Mouse (Mus musculus) left cerebral cortex, adult 11 months (tissue): ENCODE results near the gene Tdp1.
A peak's percentile ranks its signal among the peaks of the same experiment; 100 is the strongest.

Experiments
- DNase-seq: peaks from one replicate; pipeline ENCODE4 v3.0.0; 2022; ENCODE audit warnings: low spot score

Tdp1 gene

GRCm38 (mm10) chr12:99898248-99898870 lies 14.0 kb downstream of the Tdp1 start:
- DNase-seq = no peak

DNA sequence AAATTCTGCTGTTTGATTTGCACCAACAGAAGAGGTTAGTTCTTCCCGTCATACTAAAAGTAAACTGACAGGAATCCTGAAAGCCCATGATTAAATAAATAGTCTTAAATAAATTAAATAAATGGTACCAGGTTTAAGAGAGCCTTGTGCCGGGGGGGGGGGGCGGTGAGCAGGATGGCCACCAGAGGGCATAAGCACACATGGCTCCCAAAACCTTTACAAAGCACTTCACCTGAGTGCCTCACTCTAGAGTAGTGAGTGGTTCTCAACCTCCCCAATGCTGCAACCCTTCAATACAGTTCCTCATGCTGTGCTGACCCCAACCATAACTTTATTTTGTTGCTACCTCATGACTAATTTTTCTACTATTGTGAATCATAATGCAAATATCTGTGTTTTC lies 15.7 kb downstream of the Tdp1 start:
- no peak for DNase-seq

DNA sequence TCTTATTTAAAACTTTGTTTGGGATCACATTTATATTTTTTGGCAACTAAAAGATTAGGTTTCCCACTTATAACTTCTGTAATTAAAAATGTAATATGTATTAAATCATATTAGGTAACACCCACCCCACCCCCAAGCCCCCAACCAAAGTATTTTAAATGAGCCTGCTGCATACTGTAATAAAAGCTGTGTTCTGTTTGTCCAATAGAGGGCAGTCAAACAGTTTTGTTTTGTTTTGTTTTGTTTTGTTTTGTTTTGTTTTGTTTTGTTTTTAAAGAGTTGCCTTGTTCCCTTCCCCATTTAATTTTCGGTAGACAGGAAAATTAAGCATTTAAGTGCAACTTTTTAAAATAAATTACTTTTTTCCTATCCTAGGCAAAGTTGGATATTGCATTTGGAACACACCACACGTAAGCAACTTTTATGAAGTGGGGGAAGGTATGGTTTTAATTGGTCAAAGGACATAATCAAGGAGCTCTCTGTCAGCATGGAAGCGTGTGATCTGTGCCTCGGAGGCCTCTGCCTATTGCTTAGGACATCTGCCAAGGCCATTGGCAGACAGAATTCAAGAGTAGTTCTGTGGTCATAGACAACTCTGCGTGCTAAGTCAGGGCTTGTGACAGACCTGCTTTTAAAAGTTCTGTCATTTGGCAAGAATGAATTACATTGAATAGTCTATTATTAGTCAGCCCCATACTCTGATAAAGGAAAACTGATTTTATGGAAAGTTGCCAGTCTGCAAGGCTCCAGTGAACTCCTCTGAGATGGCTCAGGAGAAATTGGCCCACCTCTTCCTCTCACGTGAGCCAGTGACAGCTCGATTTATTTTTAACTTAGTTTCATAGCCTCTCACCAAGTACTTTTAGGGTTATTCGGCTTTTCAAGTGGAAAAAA lies 17.9 kb downstream of the Tdp1 start:
- no peak for DNase-seq

DNA sequence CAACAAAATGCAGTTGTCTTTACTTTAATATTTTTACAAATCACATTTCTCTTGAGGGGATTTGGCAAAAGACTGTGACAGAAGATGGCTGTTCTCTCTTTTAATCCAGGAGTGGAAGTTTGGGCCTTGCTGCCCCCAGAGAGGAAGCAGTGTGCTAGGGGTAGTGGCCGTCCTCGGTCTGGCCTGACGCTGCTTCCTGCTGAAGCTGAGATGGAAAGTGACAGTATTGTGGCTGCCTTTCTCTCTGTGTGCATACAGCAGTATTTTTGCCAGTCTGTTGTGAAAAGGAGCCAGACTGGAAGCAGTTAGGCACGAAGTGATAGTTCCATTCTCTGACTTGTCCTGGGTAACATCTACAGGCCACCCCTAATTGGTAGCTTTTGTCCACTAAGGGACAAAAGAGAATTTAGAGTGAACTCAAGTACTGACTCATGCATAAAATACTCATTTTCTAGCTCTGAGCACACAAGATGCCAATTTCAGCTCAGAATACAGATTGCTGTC lies 18.6 kb downstream of the Tdp1 start:
- DNase-seq = no peak

DNA sequence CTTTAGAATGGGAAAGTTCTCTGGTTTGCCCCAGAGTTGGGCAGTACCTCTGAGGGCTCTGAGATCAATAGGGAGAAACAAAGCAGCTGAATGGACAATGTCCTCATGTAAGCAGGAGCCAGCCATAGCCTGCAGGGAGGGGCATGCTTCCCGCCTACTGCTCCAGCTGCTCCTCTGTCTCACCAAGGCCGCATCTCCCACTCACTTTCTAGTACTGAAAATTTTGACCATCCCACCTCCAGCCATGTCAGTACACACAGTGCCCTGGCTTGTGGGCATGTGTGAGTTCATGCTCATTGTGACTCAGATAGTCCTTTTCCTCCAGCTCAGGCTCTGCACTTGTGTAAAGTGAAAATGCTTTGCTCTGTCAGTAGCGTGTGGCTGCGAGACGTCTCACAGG lies 20.2 kb downstream of the Tdp1 start:
- no peak for DNase-seq

DNA sequence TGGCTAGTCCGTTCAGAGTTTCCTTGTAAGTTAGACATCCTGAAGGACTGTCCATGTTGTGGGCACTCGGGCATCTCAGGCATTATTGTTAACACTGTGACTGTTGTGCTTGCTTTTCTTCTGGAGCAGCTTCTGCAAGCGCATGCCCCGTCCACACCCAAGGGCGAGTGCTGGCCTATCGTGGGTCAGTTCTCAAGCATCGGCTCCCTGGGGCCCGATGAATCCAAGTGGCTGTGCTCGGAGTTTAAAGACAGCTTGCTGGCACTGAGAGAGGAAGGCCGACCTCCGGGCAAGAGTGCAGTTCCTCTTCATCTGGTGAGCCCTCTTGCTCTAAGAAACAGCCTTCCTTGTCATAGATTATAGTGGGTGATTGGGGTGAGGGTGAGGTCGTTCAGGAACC lies 27.1 kb downstream of the Tdp1 start:
- DNase-seq = no peak

DNA sequence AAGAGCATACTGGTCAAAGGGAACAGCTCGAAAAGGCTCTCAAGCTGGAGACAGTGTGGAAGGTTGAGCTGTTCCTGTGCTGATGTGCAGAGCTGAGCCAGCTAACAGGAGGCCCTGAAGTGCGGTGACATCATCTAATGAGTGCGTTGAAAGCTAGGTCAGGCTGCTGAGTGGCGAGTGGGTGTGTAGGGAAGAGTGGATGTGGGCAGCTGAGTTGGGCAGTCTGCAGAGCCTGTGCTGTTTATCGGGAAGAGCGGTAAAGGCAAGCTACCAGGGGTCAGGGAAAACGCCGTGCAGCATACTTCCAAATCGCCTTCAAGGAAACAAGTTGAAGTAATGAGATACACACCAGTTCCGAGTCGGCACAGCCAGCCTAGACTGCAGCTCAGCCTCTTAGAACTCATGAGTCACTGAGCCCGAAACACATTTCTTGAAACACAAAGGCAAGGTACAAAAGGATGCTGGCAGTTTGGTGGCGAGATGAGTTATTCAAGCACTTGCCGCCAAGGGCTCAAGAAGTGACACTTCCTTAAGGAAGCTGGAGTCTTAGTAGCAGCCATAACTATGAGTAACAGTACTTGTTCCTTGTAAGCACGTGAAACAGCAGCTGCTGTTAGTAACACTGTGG lies 33.6 kb downstream of the Tdp1 start:
- peak; percentile 45 for DNase-seq

DNA sequence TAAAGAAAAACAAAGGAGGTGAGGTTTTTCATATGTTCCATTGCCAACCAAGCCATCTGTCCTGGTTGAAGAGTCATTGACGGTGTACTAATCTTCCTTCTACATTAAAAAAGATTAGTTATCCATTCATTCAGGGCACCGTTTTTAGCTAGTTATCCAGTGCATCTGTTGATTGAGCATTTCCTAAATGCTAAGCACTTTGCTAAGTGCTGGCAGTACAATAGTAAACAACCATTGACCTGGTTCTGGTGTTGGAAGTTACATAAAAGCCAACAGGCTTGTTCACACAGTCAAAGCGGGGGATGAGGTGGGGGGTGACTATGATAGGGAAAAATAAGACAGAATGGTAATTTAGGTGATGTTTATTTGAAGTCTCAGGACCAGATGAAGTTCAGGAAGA lies 35.3 kb downstream of the Tdp1 start:
- no peak for DNase-seq

GRCm38 (mm10) chr12:99921045-99921444 lies 36.7 kb downstream of the Tdp1 start:
- no peak for DNase-seq

GRCm38 (mm10) chr12:99923131-99923606 lies 38.9 kb downstream of the Tdp1 start:
- DNase-seq = peak; percentile 27

GRCm38 (mm10) chr12:99923703-99924102 lies 39.4 kb downstream of the Tdp1 start:
- DNase-seq = no peak

DNA sequence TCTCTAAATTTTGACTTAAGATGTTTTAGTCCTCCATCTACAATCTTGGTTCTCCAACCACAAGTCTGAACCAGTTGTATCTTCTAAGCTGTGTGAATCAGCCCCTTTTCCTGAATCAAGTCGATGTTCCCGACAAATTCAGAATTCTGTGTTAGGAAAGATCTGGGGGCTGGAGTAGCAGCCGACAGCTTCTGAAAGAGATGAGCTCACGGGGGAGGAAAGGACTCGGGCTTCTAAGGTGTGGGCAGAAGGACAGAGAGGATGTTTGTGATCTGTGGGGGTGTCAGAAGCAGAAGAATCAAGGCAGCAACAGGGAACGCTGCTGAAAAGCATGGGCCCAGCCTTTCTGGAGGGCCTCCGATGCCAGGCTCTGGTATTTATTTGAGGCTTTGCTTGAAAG lies 44.0 kb downstream of the Tdp1 start:
- peak; percentile 28 for DNase-seq

- no peak for DNase-seq
Measured at GRCm38 (mm10) chr12:99929160-99929559, 44.8 kb downstream of the Tdp1 start.

DNA sequence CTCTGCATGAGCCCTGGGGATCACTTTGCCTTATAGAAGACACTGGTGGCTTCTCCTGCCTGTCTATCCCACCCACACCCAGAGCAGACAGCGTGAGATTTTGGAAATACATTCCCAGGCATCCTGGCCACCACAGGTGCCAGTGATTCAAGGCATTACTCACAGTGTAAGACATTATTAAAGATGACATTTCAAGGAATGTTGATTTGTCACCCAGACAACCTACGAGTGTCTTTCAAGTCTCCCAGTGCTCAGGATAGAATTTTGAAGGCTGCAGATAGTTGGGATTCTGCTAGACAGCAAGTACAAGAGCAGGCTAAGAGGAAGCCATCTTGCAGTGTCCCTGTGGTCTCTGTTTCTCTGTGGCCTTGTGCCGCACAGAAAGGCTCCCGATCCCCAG lies 47.9 kb downstream of the Tdp1 start:
- DNase-seq = no peak

DNA sequence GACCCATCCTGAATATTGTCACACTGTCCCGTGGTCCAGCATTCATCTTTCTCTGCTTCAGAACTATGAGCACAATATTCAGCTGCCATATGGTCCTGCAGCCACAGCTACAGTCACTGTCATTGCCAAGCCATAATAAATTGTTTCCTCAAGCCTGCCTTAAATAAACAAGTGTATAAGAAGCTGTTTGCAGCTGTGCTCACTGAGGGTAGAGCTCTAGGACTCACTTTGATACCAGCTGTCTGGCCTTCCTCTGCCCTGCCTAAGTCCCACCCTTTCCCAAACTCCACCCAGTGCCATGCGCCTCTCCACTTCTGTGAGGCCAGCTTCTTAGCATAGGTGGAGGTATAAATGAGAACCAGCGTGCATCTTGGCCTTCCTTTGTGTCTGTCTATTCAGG lies 49.3 kb downstream of the Tdp1 start:
- no peak for DNase-seq

- DNase-seq = no peak
Measured at GRCm38 (mm10) chr12:99935403-99935802, 51.1 kb downstream of the Tdp1 start.

- no peak for DNase-seq
Measured at GRCm38 (mm10) chr12:99938476-99938875, 54.2 kb downstream of the Tdp1 start.

DNA sequence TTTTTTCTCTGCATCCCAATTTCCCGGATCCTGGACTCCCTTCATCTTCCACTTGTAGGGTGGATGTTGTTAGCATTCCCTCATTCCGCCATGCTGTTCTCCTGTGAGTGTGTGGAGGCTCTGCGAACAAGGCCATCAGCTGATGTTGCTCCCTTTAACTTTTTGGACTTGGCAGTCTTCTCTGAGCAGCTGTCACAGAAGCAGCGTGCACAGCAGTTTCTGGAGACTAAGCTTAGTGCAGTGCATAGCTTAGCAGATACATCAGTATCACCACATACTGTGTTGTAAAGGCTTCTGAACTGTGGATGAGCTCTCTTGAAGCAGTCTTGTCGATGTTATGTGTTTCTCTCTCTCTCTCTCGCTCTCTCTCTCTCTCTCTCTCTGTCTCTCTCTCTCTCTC lies 54.9 kb downstream of the Tdp1 start:
- DNase-seq = no peak

DNA sequence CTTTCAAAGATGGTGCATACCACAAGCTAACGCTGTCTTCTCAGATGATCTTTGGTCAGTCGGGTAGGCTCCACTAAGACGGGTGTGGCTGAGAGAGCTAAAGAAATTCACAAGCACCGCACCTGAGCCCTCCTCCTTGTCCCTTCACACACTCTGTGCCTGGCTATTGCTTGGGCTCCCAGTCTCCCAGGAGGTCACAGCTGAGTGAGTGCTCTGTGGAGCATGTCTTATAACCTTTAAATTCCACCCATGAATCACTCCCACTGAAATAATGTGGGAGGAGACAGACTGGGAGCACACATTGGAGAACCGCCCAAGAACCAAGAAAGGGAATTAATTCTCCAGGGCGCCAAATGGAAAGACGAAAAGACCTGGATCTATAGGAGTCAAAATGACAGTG lies 56.4 kb downstream of the Tdp1 start:
- no peak for DNase-seq

- DNase-seq = no peak
Measured at GRCm38 (mm10) chr12:99942441-99942840, 58.1 kb downstream of the Tdp1 start.

GRCm38 (mm10) chr12:99952928-99953327 lies 68.6 kb downstream of the Tdp1 start:
- peak; percentile 43 for DNase-seq

DNA sequence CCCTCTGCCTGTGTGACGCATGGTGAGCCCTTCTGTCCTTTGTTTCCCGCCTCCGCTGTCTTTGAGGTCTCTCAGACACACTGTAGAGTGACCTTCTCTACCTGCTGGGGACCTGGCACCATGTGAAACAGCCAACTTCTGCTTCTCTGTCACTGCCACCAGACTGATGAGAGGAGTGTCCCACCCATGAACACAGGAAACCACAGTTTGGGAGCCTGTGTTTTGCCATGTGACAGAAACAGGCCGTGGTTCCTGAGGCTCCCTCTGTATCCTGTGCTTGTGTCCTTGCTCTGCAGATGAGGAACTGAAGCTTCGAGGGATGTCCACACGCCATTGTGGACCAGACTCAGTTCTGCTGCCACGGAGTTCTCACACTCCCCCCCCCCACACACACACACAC lies 72.1 kb downstream of the Tdp1 start:
- DNase-seq = no peak
